Mouse (Mus musculus) right cerebral cortex, postnatal 10 days (tissue): ENCODE measurements around the gene Larp1.
A peak's percentile ranks its signal among the peaks of the same experiment; 100 is the strongest.
"Not testable (repeated sequence)": the region's sequence is repeated elsewhere in the genome, so short reads cannot be mapped to it uniquely, and the experiment has no call there.

Experiments
- DNase-seq, 2 experiments: peaks; one replicate each; pipeline ENCODE4 v3.0.0; 2021; ENCODE audit warnings: low spot score in 2 of 2

Gene Larp1

DNA sequence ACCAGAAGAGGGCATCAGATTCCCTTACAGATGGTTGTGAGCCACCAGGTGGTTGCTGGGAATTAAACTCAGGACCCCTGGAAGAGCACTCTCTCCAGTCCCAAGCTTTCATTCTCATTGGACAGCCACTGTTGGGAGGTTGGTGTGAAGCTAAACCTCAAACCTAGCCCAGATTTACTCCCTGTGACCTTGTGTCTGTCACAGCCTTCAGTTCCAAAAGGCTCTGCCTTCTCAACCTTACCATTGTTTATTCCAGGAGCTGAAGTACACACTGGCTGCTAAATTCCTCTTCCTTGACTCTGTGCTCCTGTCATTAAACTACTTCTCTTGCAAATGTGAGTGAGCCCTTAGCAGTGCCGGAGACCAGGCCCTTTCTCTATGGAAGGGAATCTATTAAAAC, 20.1 kb downstream of the Larp1 start:
- no peak for DNase-seq

DNA sequence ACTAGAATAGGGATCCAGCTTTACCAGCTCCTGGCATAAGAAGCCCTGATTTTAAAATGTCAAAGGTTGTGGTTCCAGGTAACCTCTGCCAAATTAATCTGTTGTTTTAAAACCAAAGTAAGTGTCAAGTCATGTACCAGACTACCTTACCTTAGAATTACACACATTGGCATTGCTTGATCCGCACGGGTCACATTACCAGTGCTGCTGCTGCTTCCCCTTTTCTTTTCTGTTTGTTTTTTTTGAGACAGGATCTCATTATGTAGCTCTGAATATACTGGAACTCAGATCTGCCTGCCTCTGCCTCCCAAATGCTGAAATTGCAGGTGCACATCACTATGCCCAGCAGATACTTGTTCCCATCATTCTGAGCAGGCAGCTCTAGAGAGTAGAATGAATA, 21.0 kb downstream of the Larp1 start:
- DNase-seq = no peak

DNA sequence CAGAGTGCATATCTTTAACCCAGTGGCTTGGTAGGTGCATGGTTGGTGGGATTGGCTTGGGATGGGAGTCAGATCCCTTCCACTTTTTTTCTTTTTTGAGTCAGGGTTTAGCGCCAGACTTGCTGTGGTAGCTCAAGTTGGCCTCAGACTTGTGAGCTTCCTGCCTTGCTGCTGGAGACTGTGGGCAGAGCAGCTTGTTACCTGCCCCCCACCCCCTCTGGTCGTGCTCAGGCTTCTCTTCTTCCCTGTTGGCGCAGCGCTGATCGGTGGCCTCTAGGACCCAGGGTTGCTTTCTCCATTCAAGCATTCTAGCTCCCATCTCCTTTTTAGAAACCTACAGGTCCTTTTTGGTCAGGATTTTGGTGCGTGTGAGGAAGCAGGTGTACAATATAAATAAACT, 22.3 kb downstream of the Larp1 start:
- DNase-seq = no peak

DNA sequence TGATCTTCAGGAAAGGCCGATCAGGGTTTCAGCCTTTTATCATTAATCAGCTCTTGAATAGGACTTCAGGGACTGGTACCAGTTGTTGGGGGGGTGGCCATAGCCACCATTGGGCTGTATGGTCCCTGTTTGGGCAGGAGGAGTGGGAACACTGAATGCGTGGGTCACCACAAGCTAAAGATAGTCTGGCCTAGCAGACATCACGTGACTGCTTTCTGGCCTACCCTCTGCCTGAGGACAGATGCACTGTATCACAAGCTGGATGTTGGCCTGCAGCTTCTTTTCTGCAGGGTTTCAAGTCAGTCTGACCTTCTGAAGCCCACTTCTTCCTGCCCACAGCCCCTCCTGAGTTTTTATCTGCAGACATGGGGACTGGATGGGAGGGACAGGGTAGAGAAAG, 24.8 kb downstream of the Larp1 start:
- DNase-seq = no peak

DNA sequence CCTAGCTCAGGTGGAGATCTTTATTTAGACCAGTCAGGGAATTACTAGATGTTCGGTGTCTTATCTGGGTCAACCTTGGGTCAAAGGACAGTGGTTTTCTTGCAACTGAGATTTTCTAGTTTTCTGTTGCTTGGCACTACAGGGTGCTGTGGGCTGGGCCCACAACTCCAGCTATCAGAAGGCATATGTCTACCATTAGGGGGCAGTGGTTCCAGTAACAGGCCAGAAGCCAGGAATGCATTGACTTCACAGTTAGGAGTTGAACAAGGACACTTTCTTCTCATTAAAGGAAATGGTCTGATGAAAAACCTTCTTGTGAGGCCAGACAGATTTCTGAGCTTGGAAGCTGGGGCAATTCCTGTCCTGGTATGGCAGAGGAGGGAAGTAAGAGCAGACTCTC, 30.2 kb downstream of the Larp1 start:
- DNase-seq = no peak

DNA sequence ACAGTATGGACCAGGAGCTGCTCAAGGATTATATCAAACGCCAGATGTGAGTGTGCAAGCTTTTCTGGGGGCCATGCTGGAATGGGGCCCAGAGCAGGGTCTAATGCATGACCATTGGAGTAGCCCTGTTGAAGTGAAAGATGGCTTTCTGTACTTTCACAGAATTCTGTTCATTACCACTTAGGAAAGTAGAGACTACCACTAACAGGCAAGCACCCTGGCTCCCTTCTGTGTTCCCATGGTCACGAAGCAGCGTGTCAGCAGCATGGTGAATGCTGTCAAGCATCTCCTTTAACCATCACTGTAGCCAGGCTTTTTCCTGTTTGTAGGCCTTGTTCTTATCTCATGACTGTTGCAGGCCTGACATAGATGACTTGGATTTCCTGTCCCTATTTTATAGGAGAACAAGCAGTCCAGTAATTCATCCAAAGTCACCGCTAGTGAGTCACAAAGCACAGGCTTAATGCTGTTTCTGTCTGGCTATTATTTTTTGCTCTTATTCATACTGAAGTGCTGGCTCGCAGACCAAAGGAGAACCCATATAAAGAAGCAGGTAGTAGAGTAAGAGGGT, 34.1 kb downstream of the Larp1 start:
- no peak for DNase-seq

DNA sequence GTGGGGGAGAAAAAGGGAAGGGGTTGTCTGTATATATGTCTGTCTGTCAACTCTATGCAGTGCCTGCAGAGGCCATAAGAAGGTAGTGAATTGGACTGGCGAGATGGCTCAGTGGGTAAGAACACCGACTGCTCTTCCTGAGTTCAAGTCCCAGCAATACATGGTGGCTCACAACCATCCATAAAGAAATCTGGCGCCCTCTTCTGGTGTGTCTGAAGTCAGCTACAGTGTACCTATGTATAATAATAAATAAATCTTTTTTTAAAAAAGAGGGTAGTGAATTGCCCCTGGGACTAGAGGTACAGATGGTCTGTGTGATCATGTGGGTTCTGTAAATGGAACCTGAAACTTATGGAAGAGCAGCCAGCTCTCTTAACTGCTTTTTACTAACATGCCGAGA, 37.6 kb downstream of the Larp1 start:
- no peak for DNase-seq

DNA sequence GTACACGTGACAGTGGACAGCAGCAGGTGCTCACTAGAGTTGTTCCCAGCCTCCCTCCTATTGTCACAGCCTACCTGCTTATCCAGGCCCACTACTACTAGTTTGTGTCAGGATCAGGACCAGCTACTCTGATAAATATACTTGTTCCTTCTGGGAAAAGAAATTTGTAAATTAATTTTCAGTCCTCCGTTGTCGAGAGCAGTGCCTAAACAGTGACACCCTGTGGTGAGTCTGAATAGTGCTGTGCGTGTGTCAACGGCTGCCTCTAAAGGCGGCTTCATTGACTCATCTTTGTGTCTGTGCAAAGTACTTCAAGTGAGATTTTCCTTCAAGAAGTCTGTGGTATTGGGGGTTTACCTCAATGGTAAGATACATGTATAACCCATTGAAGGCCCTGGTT, 48.6 kb downstream of the Larp1 start:
- peak; percentile 61 to 77 for DNase-seq

DNA sequence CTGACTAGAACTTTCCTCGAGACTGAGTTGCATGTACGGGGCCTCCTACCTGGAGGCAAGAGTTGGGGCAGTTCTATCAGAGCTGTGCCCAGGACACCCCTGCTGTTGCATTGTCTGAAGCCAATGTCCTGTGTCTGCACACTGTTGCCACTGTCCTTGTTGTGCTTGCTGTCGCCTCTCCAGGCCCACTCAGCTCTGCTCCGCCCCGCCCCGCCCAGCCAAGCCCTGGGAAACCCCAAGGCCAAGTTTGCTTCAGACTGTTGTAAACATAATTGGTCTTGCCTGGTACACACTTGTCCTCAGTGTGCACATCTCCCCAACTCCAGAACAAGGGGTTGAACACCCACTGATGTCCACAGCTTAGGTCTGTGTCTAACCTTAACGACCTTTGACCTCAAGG, 50.9 kb downstream of the Larp1 start:
- not testable (repeated sequence) for DNase-seq

DNA sequence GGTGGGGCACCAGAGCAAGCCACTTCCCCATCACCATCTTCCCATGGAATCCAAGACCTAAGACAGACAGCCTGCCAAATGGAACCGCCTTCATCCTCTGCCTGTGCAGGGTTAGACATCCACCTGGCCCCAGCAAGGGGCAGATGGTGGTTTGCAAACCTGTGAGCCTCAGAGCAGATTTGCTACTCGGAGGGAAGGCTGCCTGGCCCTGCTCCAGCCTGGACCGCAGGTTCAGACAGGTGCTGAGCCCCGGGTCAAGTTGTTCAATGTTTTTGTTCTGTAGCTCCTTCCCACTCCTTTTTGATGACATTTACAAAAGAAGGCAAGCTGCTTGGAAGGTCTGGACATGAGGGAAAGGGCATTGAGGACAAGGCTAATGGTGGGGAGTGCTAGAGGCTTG, 52.4 kb downstream of the Larp1 start:
- not testable (repeated sequence) for DNase-seq

DNA sequence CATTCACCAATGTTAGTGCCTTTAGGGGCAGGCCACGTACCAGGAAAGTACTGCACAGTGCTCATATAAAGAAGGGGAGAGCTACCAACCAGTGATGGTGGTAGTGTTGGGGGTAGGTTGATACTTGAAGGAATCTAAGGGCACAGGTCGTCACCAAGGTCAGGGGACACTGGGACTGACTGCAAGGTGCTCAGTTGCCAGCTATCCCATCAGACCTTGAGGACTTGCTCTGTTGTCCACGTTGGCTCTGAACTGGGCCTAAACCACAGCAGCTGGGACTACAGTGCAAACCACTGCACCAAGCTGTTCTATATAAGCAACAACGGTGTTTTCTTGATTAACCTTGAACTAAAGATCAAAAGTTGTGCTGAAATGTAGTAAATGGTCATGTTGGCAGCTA, 53.7 kb downstream of the Larp1 start:
- no peak for DNase-seq

DNA sequence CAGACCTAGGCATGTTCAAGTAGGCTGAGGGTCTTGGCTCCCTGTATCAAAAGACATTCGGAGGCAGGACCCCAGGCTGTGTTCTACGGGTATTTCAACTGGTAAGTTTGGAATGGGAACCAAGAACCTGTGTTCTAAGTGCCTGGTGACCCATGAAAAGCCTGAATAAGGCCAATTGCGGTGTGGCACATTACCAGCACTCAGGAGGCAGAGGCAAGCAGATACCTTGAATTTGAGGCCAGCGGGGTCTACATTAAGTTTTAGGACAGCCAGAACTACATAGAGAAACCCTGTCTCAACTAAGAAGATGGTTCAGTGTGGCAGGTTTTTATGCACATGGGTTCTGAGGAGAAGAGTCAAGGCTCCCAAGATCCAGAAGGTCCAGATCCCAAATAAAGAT, 56.2 kb downstream of the Larp1 start:
- no peak for DNase-seq

DNA sequence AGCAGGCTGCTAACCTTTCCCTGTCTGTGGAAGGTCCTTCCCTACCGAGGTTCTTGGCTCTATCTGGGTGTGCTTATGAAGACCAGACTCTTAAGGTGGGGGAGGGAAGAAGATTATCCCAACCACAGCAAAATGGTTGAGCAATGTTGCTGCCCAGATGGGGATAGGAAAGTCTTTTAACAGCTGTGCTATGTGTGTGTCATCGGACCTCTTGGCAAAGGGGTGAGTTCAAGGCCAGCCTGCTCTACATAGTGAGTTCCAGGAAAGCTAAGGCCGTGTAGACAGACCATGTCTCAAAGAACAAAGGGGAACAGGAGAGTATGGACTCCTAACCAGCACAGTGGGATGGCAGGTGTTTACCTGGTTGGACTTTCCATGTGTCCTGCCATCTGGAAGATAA, 64.1 kb downstream of the Larp1 start:
- DNase-seq = no peak

DNA sequence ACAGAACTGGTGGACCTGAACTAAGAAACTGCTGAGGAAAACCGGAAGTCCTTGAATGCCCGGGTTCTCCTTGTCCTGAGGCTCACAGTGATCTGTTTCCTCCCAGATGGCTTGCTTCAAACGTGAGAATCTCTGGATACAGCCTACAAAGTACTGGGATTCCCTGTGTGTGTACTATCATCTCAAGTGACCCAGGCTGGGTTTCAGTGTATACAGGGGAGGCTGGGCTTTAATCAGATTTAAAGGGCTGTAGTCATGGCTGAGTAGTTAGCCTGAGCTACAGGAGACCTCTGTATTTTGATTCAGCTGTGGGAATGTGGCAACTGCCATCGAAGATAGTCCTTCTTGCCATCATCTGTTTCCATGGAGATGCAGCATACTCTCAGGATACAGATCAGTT, 68.4 kb downstream of the Larp1 start:
- no peak for DNase-seq

DNA sequence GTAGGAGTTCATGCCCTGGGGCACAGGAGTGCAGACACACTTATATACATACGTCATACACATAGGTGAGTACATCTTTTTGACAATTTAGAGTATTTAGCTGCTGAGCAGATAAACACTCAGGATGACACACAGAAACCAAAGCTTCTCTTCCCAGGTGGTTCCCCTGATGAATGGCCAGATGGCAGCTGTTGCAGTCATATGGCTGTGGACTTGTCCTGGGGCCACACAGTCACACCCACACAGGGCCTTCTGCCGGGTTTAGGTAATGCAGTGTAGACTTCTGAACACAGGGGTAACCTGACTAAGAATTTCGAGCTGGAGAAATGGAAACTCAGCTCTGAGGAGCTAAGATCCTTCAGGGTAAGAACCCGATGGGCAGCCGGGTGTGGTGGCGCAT, 72.9 kb downstream of the Larp1 start:
- DNase-seq = no peak

DNA sequence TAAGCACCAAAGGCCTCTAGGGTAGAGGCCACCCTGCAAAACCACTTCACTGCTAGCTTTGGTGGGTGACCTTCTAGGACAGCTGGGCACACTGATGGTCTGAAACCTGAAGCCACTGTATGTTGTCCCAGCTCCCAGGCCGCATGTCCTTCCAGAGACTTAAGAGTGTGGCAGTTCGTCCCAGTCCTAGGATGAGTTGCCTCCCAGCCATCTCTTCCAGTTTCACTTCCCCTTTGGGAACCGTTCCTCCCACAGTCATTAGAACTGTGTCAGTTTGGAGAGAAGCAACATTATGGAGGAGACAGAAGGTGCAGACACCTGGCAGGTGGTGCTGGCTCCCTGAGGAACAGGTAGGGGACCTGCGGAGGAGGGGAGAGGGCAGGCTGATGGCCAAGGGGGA, 83.7 kb downstream of the Larp1 start:
- DNase-seq = no peak

DNA sequence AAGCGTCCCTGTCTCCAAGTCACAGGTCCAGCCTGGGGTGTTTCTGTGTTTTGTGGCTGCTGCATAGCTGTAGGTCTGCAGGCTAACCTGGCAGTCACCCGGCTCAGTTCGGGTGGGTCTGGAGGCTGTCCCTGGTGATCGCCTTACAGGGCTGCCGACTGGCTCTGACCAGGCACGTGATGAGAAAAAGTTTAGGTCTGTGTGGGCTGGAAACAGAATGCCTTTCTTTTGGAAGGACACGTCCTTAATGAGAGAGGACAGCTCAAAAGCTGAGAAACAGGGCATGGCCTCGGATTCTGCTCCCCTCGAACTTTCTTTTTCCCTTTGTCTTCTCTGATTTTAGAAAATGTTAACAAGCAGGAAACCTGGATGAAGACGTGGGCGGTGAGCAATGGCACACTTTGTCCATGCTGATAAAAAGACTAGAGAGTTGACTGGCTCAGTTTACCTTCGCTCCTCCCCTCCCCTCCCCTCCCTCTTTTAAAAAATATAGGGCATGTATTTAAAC, 84.2 kb downstream of the Larp1 start, which contains the start of gene Gm12248:
TSS of gene Gm12248 (minus strand) at position 114 of the 508 bp plus-strand sequence.
- DNase-seq = no peak

DNA sequence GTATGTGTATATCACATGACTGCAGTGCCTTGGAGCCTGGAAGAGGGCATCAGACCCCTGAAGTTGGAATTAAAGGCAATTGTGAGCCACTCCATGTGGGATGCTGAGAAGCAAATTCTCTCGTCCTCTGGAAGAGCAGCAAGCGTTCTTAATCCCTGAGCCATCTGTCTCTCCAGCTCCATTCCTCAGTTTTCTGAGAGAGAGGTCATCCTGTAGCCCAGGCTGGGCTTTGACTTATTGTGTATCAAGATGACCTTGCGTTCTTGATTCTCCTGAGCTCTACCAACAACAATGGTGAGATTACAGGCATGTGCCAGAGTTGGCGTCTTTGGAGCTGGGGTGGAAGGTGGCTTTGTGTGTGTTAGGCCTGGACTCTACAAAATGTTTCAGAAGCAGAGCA, 85.9 kb downstream of the Larp1 start:
- no peak for DNase-seq

DNA sequence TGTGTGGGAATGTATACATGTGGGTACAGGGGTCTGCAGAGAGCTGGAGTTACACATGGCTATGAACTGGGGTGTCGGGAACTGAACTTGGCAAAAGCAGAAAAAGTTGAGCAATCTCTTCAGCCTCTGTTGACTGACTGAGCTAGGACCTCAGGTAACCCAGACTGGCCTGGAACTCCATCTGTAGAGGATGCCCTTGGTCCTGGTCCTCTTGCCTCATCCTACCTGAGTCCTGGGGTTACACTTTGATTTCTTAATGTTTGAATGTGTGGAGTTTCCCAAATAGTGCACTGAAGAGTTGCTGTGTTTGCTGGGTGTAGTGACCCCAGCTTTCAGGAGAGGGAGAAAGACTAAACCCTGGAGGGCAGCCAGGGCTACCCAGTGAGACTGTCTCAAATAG, 86.7 kb downstream of the Larp1 start:
- DNase-seq = no peak

DNA sequence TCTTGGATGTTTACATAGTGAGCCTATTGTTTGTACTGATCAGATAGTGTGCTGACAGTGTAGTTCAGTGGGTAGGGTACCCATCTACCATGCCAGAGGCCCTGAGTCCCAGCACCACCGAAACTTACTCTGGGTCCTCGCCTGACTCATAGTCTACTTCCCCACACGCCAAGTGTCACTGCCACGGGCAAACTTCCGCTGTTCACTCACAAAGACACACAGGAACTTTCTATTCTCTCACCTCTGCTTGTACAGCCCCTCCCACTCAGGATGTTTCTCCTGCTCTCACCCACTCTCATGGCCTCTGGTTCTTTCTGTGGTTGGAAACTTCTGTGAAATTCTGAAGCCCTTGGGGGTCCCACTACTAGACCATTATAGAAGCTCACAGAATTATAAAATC, 87.3 kb downstream of the Larp1 start:
- no peak for DNase-seq

DNA sequence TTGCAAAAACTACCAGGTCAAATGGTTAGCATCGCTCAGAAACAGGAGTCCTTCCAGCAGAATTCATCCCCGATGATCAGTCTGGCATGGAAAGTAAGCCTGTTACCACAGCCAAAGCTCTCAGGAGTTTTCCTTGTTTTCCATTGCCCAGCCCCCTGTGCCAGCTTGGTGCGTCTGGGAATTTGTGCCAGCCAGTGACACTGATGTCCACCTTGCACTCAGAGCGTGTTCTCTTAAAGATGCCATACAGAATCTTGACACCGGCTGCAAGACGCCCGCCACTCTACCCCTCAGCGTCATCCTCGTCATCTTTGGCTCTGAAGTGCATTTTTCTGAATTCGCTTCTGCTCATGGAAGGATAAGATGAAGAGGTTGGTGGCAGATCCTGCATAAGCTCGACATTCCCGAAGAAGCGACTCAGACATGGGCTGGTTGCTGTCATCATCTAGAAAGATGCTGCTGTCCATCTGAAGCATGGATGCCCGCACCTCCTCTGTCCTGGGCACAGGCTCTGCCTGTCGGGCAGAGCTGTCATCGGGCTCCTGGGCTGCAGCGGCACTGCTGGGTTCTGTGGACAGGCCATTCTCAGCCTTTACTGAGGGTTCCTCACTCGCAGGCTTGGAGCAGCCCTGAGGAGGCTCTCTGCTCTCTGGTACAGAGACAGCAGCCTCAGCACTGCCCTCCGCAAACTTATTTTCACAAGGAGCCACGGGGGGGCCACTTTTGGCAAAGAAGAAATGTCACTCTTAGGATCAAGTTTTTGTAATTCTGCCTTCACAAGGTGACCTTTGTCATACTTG, 88.2 kb downstream of the Larp1 start:
- no peak for DNase-seq

DNA sequence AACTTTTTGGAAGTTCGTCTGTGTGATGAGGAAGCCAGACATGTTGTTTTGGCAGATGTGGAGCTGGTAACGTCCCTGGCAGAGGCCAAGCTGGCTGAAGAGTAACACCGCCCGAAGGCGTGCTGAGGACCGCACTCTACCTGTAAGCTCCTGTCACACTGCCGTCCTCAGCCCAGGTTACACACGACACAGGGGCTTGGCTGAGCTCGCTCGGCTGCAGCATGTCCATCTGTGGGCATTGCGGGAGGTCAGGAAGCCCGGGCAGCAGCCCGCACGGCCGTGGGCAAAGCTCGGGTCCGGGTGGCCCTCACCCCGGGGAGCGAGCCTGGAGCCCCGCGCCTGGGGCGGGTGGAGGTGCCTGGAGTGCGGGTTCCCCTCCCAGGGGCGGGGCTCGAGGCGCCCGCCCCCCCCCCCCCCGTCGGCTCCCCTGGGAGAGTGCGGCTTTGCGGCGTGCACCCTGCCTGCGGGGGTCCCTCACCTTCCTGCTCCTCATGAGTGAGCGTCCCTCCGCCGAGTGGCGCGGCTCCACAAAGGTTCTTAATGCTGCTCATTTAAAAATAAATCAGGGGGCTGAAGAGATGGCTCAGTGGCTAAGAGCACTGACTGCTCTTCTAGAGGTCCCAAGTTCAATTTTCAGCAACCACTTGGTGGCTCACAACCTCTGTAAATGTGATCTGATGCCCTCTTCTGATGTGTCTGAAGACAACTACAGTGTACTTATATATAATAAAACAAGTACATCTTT, 88.9 kb downstream of the Larp1 start:
- DNase-seq = no peak

DNA sequence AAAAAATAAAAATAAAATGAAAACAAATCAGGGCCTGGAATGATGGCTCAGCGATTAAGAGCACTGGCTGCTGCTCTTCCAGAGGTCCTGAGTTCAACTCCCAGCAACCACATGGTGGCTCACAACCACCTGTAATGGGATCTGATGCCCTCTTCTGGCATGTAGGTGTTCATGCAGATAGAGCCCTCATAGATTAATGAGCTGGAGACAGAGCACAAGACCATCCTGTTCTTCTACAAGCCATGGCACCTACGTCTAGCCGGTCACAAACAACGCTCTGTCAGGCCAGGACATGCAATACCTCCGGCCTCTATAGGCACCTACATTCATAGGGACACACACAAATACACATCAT, 89.5 kb downstream of the Larp1 start:
- DNase-seq = not testable (repeated sequence)
